Mouse (Mus musculus) heart, adult 2 months (tissue): ENCODE data around the gene Casc1.

Experiments used
- CTCF ChIP-seq: fragments of 200-600 bp; IDR thresholded peaks from 2 replicates; pipeline ENCODE4 v1.8.1; 2022; ENCODE audit warnings: antibody characterized with exemption, mild to moderate bottlenecking, moderate library complexity
- POLR2A ChIP-seq: fragments of 200-500 bp; IDR thresholded peaks from 2 replicates; pipeline ENCODE4 v1.6.1; 2011; ENCODE audit warnings: mild to moderate bottlenecking, low read depth, low read length, control low read depth; ENCODE audit not compliant: insufficient read depth

DNA sequence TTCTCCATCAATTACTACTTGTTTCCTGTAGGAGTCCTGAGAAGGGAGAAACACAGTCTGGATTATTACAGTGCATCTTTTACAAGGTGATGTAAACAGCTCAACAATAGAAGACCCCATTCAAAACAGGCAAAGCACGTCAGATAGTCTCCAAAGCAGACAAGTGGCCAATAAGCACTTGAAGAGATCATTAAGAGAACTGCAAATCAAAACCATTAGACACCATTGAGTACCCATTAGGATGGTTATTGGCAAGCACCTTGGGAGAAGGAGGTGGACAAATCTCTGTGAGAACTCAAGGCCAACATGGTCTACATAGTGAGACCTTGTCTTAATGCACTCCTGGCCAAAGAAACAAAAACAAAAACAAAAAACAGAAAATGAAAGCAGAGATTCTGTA is 23.6 kb upstream of the Casc1 start:
- no peak for TF ChIP-seq POLR2A
- no peak for TF ChIP-seq CTCF
